Mouse (Mus musculus) kidney, adult 2 months (tissue): ENCODE data around the gene Spry2.

Source experiments
- CTCF ChIP-seq: fragments of 200-500 bp; conservative IDR thresholded peaks from 2 replicates; pipeline ENCODE4 v1.5.1; 2011; ENCODE audit warnings: low read depth, mild to moderate bottlenecking, control low read depth, low read length, moderate library complexity, mixed read lengths; ENCODE audit not compliant: insufficient read depth, insufficient read length
- POLR2A ChIP-seq: fragments of 200-500 bp; IDR thresholded peaks from one replicate; pipeline ENCODE4 v1.6.1; 2011; ENCODE audit warnings: low read depth, low read length, control low read depth

DNA sequence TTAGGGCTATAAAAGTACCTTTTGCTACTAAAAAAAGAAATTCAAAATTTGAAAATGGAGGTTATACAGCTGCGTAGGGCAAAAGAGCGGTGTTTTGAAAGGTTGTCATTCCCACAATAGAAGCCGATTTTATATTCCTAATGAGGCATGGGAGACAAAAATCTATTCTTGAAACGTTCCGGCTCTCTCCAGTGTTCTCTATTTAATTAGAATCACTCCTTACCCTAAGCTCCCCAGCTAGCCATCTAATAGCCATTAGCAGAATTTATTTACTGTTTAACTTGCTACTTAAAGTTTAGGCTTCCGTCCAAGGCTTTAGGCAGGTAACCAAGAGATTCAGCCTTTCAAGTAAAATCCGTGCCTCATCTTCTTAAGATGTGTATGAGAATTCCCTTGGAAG, 20.2 kb downstream of the Spry2 start:
- TF ChIP-seq CTCF (no peak), POLR2A (no peak)
